Mouse (Mus musculus): ENCODE results near the gene Plekha6.

The Plekha6 gene

GRCm38 (mm10) chr1:133279632-133280093, 115.7 kb downstream of the Plekha6 start:
- no peak for DNase-seq

GRCm38 (mm10) chr1:133280537-133280936, 116.5 kb downstream of the Plekha6 start:
- no peak for DNase-seq

- no peak for DNase-seq
These were observed 121.9 kb downstream of the Plekha6 start for GRCm38 (mm10) chr1:133285907-133286306.

GRCm38 (mm10) chr1:133287051-133287450, 123.0 kb downstream of the Plekha6 start:
- DNase-seq: no peak

- DNase-seq: no peak
These were observed 123.9 kb downstream of the Plekha6 start for GRCm38 (mm10) chr1:133287880-133288279.

GRCm38 (mm10) chr1:133291888-133292287, 127.9 kb downstream of the Plekha6 start:
- no peak for DNase-seq

- no peak for DNase-seq
These were observed 128.6 kb downstream of the Plekha6 start for GRCm38 (mm10) chr1:133292608-133293007.

GRCm38 (mm10) chr1:133296376-133296775, 132.4 kb downstream of the Plekha6 start:
- peak; percentile 51 for DNase-seq

GRCm38 (mm10) chr1:133298816-133299215, 134.8 kb downstream of the Plekha6 start:
- no peak for DNase-seq

- peak; percentile 75 for DNase-seq
These were observed 138.5 kb downstream of the Plekha6 start for GRCm38 (mm10) chr1:133302540-133302939.

- DNase-seq: peak; percentile 86
These were observed 142.8 kb downstream of the Plekha6 start for GRCm38 (mm10) chr1:133306842-133307241.

GRCm38 (mm10) chr1:133307318-133307717, 143.3 kb downstream of the Plekha6 start:
- peak; percentile 49 for DNase-seq

GRCm38 (mm10) chr1:133309652-133310267, 145.8 kb downstream of the Plekha6 start, which contains the start of gene Golt1a:
Gene Golt1a (plus strand): TSS chr1:133309800.
- no peak for DNase-seq

GRCm38 (mm10) chr1:133311240-133311639, 147.2 kb downstream of the Plekha6 start:
- no peak for DNase-seq

- no peak for DNase-seq
These were observed 147.9 kb downstream of the Plekha6 start for GRCm38 (mm10) chr1:133311946-133312345.

GRCm38 (mm10) chr1:133314364-133314763, 150.4 kb downstream of the Plekha6 start:
- DNase-seq: peak; percentile 78

- DNase-seq: no peak
These were observed 151.8 kb downstream of the Plekha6 start for GRCm38 (mm10) chr1:133315775-133316174.

- DNase-seq: no peak
These were observed 152.6 kb downstream of the Plekha6 start for GRCm38 (mm10) chr1:133316577-133316976.

GRCm38 (mm10) chr1:133317149-133317548, 153.1 kb downstream of the Plekha6 start:
- DNase-seq: no peak

- DNase-seq: peak; percentile 59
These were observed 157.4 kb downstream of the Plekha6 start, which contains the start of gene Kiss1 for GRCm38 (mm10) chr1:133321267-133321925. Gene Kiss1 (plus strand): TSS chr1:133321875.

GRCm38 (mm10) chr1:133323333-133323732, 159.3 kb downstream of the Plekha6 start:
- DNase-seq: no peak

GRCm38 (mm10) chr1:133325951-133326350, 161.9 kb downstream of the Plekha6 start:
- DNase-seq: no peak

- no peak for DNase-seq
These were observed 163.1 kb downstream of the Plekha6 start for GRCm38 (mm10) chr1:133327094-133327493.

- DNase-seq: no peak
These were observed 164.3 kb downstream of the Plekha6 start for GRCm38 (mm10) chr1:133328299-133328795.
